Mouse (Mus musculus) inflammation-experienced regulatory T-cells, adult 6 months (primary cell): ENCODE data around the gene Pdrg1. TPM values are rescaled to one million over a fixed set of nuclear protein-coding genes. Genes with fewer than 3 reads are reported as not detected.

Experiments used
- ATAC-seq: one replicate; pipeline ENCODE4 v1.8.0; 2017
- polyA plus RNA-seq, 3 experiments: library from polyadenylated mRNA; unstranded; fragments of 100-300 nt; shearing (Covaris generic); gene quantifications; one replicate each; pipeline ENCODE4 v1.2.1; 2017

Gene Pdrg1
- polyA plus RNA-seq, result 100 to 1,000 TPM; 149 to 191 (median 188) TPM

GRCm38 (mm10) chr2:153014758-153015593 lies at the start of gene Pdrg1:
Gene Pdrg1, minus strand, starts transcription at chr2:153015427.
- ATAC-seq, result peak; percentile 96

- ATAC-seq, result no peak
These were observed 49.2 kb upstream of the Pdrg1 start for GRCm38 (mm10) chr2:153064190-153064970.

DNA sequence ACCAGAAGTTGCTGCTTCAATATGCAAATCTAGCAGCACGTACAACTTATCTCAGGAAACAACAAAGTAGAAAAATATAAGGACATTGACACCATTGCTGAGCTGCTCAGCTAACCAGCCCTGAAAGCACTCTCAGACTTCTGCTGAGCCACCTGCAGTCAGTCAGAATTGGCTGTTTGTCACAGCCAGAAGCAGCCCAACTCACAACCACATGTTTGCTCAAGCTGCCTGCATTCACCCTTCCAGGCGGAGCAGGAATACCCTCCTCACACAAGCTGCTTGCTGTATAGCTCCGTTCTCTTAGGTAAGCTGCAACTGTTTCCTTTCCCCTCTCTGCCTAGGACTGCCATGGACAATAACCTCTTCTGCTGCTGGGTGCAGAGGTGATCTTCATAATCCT lies 48.2 kb upstream of the Pdrg1 start:
- ATAC-seq, result no peak

DNA sequence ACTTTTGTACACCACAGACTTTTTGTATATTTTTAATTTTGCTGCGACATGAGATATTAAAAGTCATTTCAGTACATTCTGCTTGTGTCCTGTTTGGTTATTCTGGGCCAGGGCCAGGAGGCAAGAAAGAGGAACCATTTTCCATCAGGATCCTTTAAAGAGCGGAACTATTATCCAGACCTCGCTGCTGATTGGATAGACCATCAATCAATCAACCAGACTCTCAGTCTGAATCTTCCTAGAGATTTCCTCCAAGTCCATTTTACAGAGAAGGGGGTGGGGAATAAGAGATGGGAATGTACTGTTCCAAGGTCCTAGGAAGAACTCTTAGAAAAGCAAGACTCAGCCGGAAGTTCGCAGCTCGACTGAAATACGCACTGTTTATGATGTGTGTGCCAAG lies 45.0 kb upstream of the Pdrg1 start:
- no peak for ATAC-seq

DNA sequence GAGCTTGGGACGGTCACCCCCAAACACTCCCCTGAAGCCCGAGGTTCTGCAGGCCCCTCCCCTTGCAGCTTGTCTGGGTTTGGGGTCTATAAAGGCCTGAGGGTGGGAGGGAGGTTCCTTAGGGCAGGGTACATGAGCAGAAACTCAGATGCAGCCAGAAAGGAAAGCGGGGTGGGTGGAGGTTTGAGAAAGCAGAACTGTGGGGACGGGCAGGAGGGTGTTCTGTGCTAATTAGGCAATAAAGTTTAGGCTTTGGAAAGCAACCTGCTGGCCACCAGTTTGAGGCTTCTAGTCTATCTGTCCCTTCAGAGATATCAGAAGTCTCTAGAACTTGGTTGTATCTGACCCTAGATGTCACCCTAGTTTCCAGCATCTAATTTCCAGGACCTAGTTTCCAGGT lies 43.1 kb upstream of the Pdrg1 start:
- ATAC-seq, result no peak

- no peak for ATAC-seq
These were observed 40.2 kb upstream of the Pdrg1 start for GRCm38 (mm10) chr2:153055270-153055920.

- no peak for ATAC-seq
These were observed 38.7 kb upstream of the Pdrg1 start for GRCm38 (mm10) chr2:153053896-153054295.

DNA sequence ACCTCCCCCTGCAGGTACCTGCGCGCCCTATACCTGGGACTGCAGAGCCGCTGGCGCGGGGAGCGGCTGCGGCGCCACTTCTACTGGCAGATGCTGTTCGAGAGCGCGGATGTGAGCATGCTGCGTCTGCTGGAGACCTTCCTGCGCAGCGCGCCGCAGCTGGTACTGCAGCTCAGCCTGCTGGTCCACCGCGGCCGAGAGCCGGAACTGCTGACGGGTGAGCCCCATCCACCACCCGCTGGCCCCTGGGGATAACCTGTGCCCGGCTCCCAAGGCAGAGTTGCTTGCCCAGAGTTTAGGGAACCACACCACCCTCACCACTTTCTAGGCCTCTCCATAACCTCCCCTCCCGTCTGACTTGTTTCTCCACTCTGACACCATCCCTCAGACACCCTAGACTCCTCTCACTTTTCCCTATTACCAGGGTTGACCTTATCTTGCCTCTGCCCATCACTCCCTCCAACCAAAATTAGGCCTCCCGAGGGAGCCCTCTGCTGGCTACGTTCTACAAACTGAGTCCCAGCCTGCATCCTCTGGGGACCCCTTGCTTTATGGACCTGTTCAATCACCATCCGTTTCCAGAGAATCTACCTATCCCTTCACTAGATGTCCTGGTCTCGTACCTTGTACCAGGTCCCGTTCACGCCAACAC lies 37.6 kb upstream of the Pdrg1 start:
- no peak for ATAC-seq

DNA sequence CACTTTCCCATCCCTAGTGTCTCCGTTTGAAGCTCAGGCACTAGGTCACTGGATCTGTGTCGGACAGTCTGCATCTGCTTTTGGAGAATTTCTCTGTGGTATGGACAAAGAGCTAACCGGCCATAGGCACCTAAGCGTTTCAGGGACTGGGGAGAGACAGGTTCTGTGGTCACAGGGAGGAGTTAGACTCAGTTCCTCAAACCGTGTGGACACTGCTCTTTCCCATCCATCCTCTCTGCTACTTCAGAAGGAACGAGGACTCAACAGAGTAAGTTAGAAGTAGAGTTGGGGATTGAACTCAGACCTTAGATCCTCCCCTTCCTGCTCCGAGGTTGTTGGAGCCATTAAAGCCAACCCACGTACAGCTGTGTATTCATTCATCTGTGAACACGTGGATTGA lies 36.3 kb upstream of the Pdrg1 start:
- no peak for ATAC-seq

GRCm38 (mm10) chr2:153051095-153051494 lies 35.9 kb upstream of the Pdrg1 start:
- ATAC-seq, result no peak

DNA sequence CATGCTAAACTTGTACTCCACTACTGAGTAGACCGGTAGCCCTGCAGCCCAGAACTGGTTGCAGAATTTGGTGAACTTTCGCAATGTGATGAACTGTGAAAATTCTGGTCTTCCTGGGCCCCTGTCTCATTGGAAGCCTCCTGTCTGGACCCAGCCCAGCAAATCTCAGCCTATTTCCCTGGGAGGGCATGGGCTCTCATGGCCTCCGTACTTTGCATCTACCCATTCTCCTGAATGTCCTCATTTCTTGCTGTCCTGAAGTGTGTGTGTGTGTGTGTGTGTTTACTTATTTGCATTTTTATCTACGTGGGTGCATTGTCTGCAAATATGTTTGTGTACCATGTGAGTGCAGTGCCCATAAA lies 34.8 kb upstream of the Pdrg1 start:
- ATAC-seq, result no peak

- no peak for ATAC-seq
These were observed 34.2 kb upstream of the Pdrg1 start for GRCm38 (mm10) chr2:153049288-153049996.

DNA sequence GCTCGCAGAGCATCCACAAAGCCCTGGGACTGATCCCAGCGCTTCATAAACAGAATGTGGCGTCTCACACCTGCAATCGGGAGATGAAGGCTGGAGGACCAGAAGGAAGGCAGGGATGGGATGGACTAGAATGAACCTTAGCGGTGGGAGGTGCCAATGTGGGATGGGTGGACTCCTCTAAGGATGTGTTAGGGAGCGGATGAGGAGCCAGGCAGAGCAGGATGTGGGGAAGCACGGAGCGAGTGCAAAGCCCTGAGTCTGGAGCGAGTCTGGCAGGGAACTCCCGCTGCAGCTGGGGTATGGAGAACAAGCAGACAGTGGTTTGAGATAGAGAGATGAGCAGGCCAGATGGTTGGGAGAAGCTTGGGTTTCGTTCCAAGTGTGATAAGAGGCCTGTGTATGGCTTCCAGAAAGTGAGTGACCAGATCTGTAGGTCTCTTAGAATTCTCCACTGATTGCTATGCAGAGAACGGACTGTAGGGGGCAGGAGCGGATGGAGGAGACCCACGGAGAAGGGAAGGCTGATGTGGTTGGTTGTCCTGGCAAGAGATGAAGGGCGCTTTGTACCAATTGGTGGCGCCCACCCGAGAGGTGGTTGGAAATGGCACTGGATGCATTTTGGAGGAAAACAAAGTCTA lies 32.7 kb upstream of the Pdrg1 start:
- ATAC-seq, result no peak

DNA sequence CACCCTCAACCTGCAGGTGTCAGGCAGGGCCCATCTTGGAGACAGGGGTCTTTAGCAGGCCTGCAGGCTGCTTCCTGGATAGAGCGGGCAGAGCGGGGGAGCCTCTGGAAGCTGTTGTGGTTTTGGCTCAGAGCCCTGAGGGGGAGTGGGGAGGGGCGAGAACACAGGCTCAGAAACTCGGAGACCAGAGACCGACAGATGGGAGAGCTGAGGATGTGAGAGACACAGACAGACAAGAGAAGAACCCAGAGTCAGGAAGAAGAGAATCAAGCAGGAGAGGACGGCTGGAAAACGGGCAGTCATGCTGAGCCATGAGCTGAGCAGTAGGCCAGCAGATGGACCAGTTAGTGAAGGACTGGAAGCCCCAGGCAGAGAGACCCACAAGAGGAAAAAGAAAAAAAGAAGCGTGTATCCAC lies 30.7 kb upstream of the Pdrg1 start:
- no peak for ATAC-seq

DNA sequence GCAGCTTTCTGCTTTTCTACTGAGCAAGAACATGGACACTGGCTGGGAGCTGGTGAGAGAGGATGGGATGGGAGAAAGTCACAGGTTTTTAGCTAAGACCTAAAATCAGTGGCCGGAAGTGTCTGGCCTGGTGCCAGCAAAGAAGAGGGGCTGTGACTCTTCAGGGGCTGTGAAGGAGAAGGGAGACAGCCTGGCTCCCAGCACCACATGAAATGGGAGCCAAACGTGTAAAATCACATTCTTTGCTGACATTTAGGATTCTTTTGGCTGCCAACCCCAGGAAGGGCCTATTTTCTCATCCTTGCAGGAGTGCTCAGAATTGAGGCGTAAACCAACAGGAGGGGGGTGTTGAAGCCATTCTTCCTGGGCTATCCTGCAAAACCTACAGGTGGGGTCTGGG lies 28.7 kb upstream of the Pdrg1 start:
- ATAC-seq, result no peak

DNA sequence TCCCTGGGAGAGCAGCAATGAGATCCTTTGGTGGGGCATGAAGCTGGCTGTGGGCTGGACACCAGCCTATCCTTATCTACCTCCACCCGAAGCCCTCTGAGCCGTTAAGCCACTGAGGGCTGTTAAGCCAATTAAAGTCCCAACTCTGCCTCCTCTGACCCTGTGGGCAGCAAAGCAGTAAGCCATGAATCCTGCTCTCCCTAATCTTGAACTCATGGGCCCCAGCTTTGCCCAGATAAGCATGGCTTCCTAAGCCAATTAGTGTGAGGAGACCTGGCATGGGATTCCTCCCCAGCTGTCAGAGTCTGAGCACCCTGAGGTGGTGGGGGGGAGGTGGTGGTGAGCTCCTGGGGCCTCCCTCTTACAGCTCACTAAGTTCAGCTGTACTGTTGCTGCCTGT lies 21.5 kb upstream of the Pdrg1 start:
- no peak for ATAC-seq

- no peak for ATAC-seq
These were observed 18.5 kb upstream of the Pdrg1 start for GRCm38 (mm10) chr2:153033545-153034230.

DNA sequence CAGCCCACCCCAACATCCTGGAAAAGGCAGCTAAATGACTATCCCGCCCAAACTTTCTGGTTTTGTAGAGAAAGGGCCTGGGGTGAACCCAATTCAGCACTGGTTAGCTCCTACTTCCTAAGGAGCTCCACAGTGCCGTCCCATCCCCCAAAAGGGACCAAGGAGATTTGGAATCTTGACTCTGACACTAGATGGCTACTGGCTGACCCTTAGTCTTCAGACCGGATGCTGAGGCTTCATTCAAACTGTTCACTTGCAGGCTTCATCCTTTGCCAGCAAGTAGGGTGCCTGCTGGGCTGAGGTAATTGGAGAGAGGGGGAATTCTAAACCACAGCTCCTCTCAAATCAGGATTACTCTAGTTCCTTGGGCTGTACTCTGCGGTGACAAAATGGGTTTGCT lies 17.7 kb upstream of the Pdrg1 start:
- no peak for ATAC-seq

GRCm38 (mm10) chr2:153032083-153032842 lies 17.0 kb upstream of the Pdrg1 start:
- no peak for ATAC-seq
